Mouse (Mus musculus) forebrain, embryonic 11.5 days (tissue): ENCODE results near the gene Tceanc2. TPM values are rescaled to one million over a fixed set of nuclear protein-coding genes. Genes with fewer than 3 reads are reported as not detected.

Source experiments
- polyA plus RNA-seq: library from polyadenylated mRNA; unstranded; fragments of >200 nt; fragmentation: Nextera tagmentation; extraction: Ambion mirVana; gene quantifications from 2 replicates; pipeline ENCODE4 v1.2.1, GENCODE M21; 2014

Tceanc2 gene
- polyA plus RNA-seq, 1 experiment from 2014 or later, result 21.2 TPM

Other genes starting within 250 kb of the Tceanc2 start
- 108 and 121 TPM in 2 replicates for gene Mrpl37, start 112.2 kb downstream of the Tceanc2 start, polyA plus RNA-seq
- 5.2 and 6.9 TPM in 2 replicates for gene Cyb5rl, start 112.1 kb downstream of the Tceanc2 start, polyA plus RNA-seq
- 0.17 TPM in 1 of 2 replicates, not detected in the other for gene Cdcp2, start 82.2 kb downstream of the Tceanc2 start, polyA plus RNA-seq
- 261 and 265 TPM in 2 replicates for gene Tmem59, start 717 bp downstream of the Tceanc2 start, polyA plus RNA-seq
- gene Ldlrad1, start 30.1 kb upstream of the Tceanc2 start, polyA plus RNA-seq, result not detected in 2 replicates
- gene Lrrc42, start 74.4 kb upstream of the Tceanc2 start, polyA plus RNA-seq, result 90.5 and 99.5 TPM in 2 replicates
- gene Hspb11, start 74.5 kb upstream of the Tceanc2 start, polyA plus RNA-seq, result 23.7 and 27.2 TPM in 2 replicates
- not detected in 2 replicates for gene Dio1, start 128.1 kb upstream of the Tceanc2 start, polyA plus RNA-seq
- 35.6 and 40.8 TPM in 2 replicates for gene Yipf1, start 135.2 kb upstream of the Tceanc2 start, polyA plus RNA-seq
- 53.7 and 54.5 TPM in 2 replicates for gene Ndc1, start 188.7 kb upstream of the Tceanc2 start, polyA plus RNA-seq